Mouse (Mus musculus): ENCODE measurements around the gene Rbms3. TPM values are rescaled to one million over a fixed set of nuclear protein-coding genes. Genes with fewer than 3 reads are reported as not detected.

Rbms3 gene
- polyA plus RNA-seq, 1 experiment from 2014 or later, result 38.4 TPM

GRCm38 (mm10) chr9:117397071-117397470, 232.6 kb downstream of the Rbms3 start:
- DNase-seq (ENCODE audit: low spot score) (no peak), ATAC-seq (ENCODE audit: low FRiP score) (no peak)
- Histone ChIP-seq H3K36me3 (ENCODE audit: control insufficient read depth, insufficient read depth, low read length) (no peaks in the 10 kb centered on the region), H3K4me3 (ENCODE audit: low read depth, low read length) (no peak overlapping the region), H3K9me3 (ENCODE audit: control insufficient read depth, low read length) (no peaks in the 10 kb centered on the region), H3K4me1 (replicated peaks; ENCODE audit: control insufficient read depth, insufficient read depth, low read length) (no peaks in the 10 kb centered on the region), H3K9ac (ENCODE audit: low read depth, low read length) (no peak overlapping the region), H3K27me3 (ENCODE audit: control insufficient read depth, insufficient read depth, low read length) (no peaks in the 10 kb centered on the region), H3K4me2 (replicated peaks; ENCODE audit: low read depth, low read length) (no peak overlapping the region), H3K27ac (ENCODE audit: low read depth, low read length) (no peak overlapping the region)

DNA sequence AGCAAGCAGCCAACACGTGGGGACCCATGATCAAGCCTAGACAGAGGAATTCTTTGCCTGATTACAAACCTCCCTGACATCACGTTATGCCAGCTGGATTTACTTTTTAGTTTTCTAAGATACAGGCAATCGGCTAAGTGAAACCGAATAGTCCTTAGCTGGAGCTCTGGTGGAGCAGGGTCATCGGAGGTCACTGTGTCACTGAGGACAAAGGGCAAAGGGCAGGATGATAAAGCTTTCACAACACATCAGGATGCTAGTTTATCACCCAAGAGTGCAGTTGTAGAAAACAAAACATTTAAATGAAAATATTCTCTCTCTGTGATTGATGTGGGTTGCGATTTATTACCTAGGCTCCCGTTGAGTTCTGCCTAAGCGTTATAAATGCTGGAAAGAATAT, 233.1 kb downstream of the Rbms3 start:
- ATAC-seq (ENCODE audit: low FRiP score) (no peak), DNase-seq (ENCODE audit: low spot score) (no peak)
- no peaks in the 10 kb centered on the region for H3K36me3 ChIP-seq (ENCODE audit: control insufficient read depth, insufficient read depth, low read length)
- H3K27ac ChIP-seq (ENCODE audit: low read depth, low read length), result no peak overlapping the region
- no peak overlapping the region for H3K9ac ChIP-seq (ENCODE audit: low read depth, low read length)
- no peaks in the 10 kb centered on the region for H3K9me3 ChIP-seq (ENCODE audit: control insufficient read depth, low read length)
- H3K4me3 ChIP-seq (ENCODE audit: low read depth, low read length), result no peak overlapping the region
- WGBS, result 66% methylated on average over 8 of the region's 8 CpGs
- no peaks in the 10 kb centered on the region for H3K27me3 ChIP-seq (ENCODE audit: control insufficient read depth, insufficient read depth, low read length)
- H3K4me2 ChIP-seq (replicated peaks; ENCODE audit: low read depth, low read length), result no peak overlapping the region
- H3K4me1 ChIP-seq (replicated peaks; ENCODE audit: control insufficient read depth, insufficient read depth, low read length), result no peaks in the 10 kb centered on the region

- Histone ChIP-seq H3K9me3 (ENCODE audit: control insufficient read depth, low read length) (no peaks in the 10 kb centered on the region), H3K27ac (ENCODE audit: low read depth, low read length) (no peak overlapping the region), H3K4me2 (replicated peaks; ENCODE audit: low read depth, low read length) (no peak overlapping the region), H3K36me3 (ENCODE audit: control insufficient read depth, insufficient read depth, low read length) (no peaks in the 10 kb centered on the region), H3K4me1 (replicated peaks; ENCODE audit: control insufficient read depth, insufficient read depth, low read length) (no peaks in the 10 kb centered on the region), H3K9ac (ENCODE audit: low read depth, low read length) (no peak overlapping the region), H3K4me3 (ENCODE audit: low read depth, low read length) (no peak overlapping the region), H3K27me3 (ENCODE audit: control insufficient read depth, insufficient read depth, low read length) (no peaks in the 10 kb centered on the region)
- 83% methylated on average over 18 of the region's 18 CpGs for WGBS
- DNase-seq (ENCODE audit: low spot score), result no peak
- no peak for ATAC-seq (ENCODE audit: low FRiP score)
Measured at GRCm38 (mm10) chr9:117393626-117394525, 235.8 kb downstream of the Rbms3 start.

- no peak for DNase-seq (ENCODE audit: low spot score)
Measured at GRCm38 (mm10) chr9:117388024-117388423, 241.7 kb downstream of the Rbms3 start.

DNA sequence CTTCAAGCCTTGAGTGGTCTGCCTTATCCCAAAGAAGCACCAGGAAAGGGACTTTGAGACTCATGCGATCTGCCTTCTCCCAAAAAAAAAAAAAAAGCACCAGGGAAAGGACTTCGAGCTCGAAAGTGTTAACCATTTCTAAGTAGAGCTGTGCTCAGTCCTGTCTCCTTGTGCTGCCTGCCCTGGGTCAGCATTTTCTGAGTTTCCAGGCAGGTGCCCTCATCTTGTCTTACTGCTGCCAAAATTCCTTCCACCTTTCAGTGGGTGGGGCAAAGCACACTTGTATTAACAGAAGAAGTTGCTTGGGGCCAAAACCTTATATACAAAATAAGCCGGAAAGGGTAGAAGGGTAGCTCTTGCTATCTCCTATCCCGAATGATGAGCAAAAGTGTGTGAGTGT, 248.8 kb downstream of the Rbms3 start:
- DNase-seq (ENCODE audit: low spot score) (no peak), ATAC-seq (ENCODE audit: low FRiP score) (no peak)
- Histone ChIP-seq H3K27ac (ENCODE audit: low read depth, low read length) (no peak overlapping the region), H3K4me2 (replicated peaks; ENCODE audit: low read depth, low read length) (no peak overlapping the region), H3K36me3 (ENCODE audit: control insufficient read depth, insufficient read depth, low read length) (no peaks in the 10 kb centered on the region), H3K4me1 (replicated peaks; ENCODE audit: control insufficient read depth, insufficient read depth, low read length) (no peaks in the 10 kb centered on the region; the same call in 1 of the 2 replicates), H3K4me3 (ENCODE audit: low read depth, low read length) (no peak overlapping the region), H3K27me3 (ENCODE audit: control insufficient read depth, insufficient read depth, low read length) (no peaks in the 10 kb centered on the region), H3K9me3 (ENCODE audit: control insufficient read depth, low read length) (no peaks in the 10 kb centered on the region), H3K9ac (ENCODE audit: low read depth, low read length) (no peak overlapping the region)
- WGBS, result 82% methylated on average over 5 of the region's 5 CpGs

More at GRCm38 (mm10) chr9:117388024-117388423, 241.7 kb downstream of the Rbms3 start:
- Histone ChIP-seq H3K9me3 (ENCODE audit: control insufficient read depth, low read length) (no peaks in the 10 kb centered on the region), H3K27me3 (ENCODE audit: control insufficient read depth, insufficient read depth, low read length) (no peaks in the 10 kb centered on the region), H3K36me3 (ENCODE audit: control insufficient read depth, insufficient read depth, low read length) (no peaks in the 10 kb centered on the region), H3K9ac (ENCODE audit: low read depth, low read length) (no peak overlapping the region), H3K4me1 (replicated peaks; ENCODE audit: control insufficient read depth, insufficient read depth, low read length) (no peaks in the 10 kb centered on the region), H3K4me2 (replicated peaks; ENCODE audit: low read depth, low read length) (no peak overlapping the region), H3K4me3 (ENCODE audit: low read depth, low read length) (no peak overlapping the region), H3K27ac (ENCODE audit: low read depth, low read length) (no peak overlapping the region)
- no peak for ATAC-seq (ENCODE audit: low FRiP score)
- WGBS, result 91% methylated on average over 9 of the region's 9 CpGs

- Histone ChIP-seq H3K9ac (ENCODE audit: low read depth, low read length) (no peak overlapping the region), H3K4me3 (ENCODE audit: low read depth, low read length) (no peak overlapping the region), H3K27me3 (ENCODE audit: control insufficient read depth, insufficient read depth, low read length) (no peaks in the 10 kb centered on the region), H3K4me2 (replicated peaks; ENCODE audit: low read depth, low read length) (no peak overlapping the region), H3K4me1 (replicated peaks; ENCODE audit: control insufficient read depth, insufficient read depth, low read length) (no peaks in the 10 kb centered on the region; the same call in 1 of the 2 replicates), H3K36me3 (ENCODE audit: control insufficient read depth, insufficient read depth, low read length) (no peaks in the 10 kb centered on the region), H3K27ac (ENCODE audit: low read depth, low read length) (no peak overlapping the region), H3K9me3 (ENCODE audit: control insufficient read depth, low read length) (no peaks in the 10 kb centered on the region)
- ATAC-seq (ENCODE audit: low FRiP score) (no peak), DNase-seq (ENCODE audit: low spot score) (no peak)
- WGBS, result 19% methylated on average over 5 of the region's 5 CpGs
Measured at GRCm38 (mm10) chr9:117380076-117380475, 249.6 kb downstream of the Rbms3 start.

GRCm38 (mm10) chr9:117379448-117379983, 250.2 kb downstream of the Rbms3 start:
- Histone ChIP-seq H3K4me3 (ENCODE audit: low read depth, low read length) (no peak overlapping the region), H3K9ac (ENCODE audit: low read depth, low read length) (no peak overlapping the region), H3K27ac (ENCODE audit: low read depth, low read length) (no peak overlapping the region), H3K36me3 (ENCODE audit: control insufficient read depth, insufficient read depth, low read length) (no peaks in the 10 kb centered on the region), H3K4me1 (replicated peaks; ENCODE audit: control insufficient read depth, insufficient read depth, low read length) (no peaks in the 10 kb centered on the region; the same call in 1 of the 2 replicates), H3K9me3 (ENCODE audit: control insufficient read depth, low read length) (no peaks in the 10 kb centered on the region), H3K27me3 (ENCODE audit: control insufficient read depth, insufficient read depth, low read length) (no peaks in the 10 kb centered on the region), H3K4me2 (replicated peaks; ENCODE audit: low read depth, low read length) (no peak overlapping the region)
- ATAC-seq (ENCODE audit: low FRiP score) (no peak), DNase-seq (ENCODE audit: low spot score) (no peak)
- WGBS, result 59% methylated on average over 16 of the region's 16 CpGs

- H3K36me3 ChIP-seq (ENCODE audit: control insufficient read depth, insufficient read depth, low read length), result no peaks in the 10 kb centered on the region
- H3K9ac ChIP-seq (ENCODE audit: low read depth, low read length), result no peak overlapping the region
- H3K9me3 ChIP-seq (ENCODE audit: control insufficient read depth, low read length), result no peaks in the 10 kb centered on the region
- H3K27me3 ChIP-seq (ENCODE audit: control insufficient read depth, insufficient read depth, low read length), result no peaks in the 10 kb centered on the region
- WGBS, result 75% methylated on average over 9 of the region's 9 CpGs
- H3K4me1 ChIP-seq (replicated peaks; ENCODE audit: control insufficient read depth, insufficient read depth, low read length), result no peaks in the 10 kb centered on the region; the same call in 1 of the 2 replicates
- no peak for DNase-seq (ENCODE audit: low spot score)
- ATAC-seq (ENCODE audit: low FRiP score), result no peak
- no peak overlapping the region for H3K27ac ChIP-seq (ENCODE audit: low read depth, low read length)
- H3K4me2 ChIP-seq (replicated peaks; ENCODE audit: low read depth, low read length), result no peak overlapping the region
- no peak overlapping the region for H3K4me3 ChIP-seq (ENCODE audit: low read depth, low read length)
Measured at GRCm38 (mm10) chr9:117378131-117378890, 251.4 kb downstream of the Rbms3 start.
